Comparison of ENCODE assay signal across 7 mouse cellular contexts in the genomic region with DNA sequence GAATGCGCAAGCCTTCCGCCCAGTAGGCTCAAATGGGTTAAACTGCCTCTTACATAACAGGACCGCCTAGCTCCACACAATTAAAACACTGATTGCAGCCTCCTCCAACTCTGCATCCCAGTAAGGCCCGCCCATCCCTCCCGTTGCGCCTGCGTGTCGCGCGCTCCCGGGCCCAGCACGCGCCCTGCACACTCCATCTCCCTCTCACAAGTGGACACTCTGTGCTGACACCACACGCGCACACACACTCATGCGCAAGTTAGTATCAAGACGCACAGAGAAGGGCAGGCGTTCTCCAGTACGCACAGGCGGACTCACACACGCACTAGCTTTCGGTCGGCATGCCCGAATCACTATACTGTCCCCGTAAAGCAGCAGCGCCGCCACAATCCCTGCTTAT. TPM values are rescaled to one million over a fixed set of nuclear protein-coding genes. Genes with fewer than 3 reads are reported as not detected.
DNase-seq lines count a peak whose midpoint lies in the region; ATAC-seq lines count a peak whose summit lies in the region.

No protein-coding gene starts in this region.

- ATAC-seq in forebrain, embryonic 11.5 days (replicated peaks; ENCODE audit: low FRiP score): peak; percentile 87
- peak; percentile 72 for ATAC-seq in heart, embryonic 14.5 days (ENCODE audit: insufficient number of reproducible peaks, insufficient read depth, low FRiP score, low read depth)
- ATAC-seq in liver, embryonic 12.5 days: peak; percentile 51; the same call in 1 of the 2 replicates
- peak; percentile 79 for ATAC-seq in neural tube, embryonic 12.5 days (ENCODE audit: low FRiP score, low read depth)

- peak overlapping the region; percentile 71 for H3K4me3 ChIP-seq in brown adipose tissue, adult 24 weeks (ENCODE audit: insufficient read depth, low read depth, low read length)
- peak overlapping the region; percentile 58 for H3K4me3 ChIP-seq in forebrain, embryonic 11.5 days (ENCODE audit: low read depth, low read length)
- peak overlapping the region; percentile 53 to 63 for H3K4me3 ChIP-seq in heart, embryonic 14.5 days (ENCODE audit: control insufficient read depth in 1 of 2, insufficient read depth in 1 of 2, low read depth in 1 of 2, low read length in 2 of 2)
- H3K4me3 ChIP-seq in liver, embryonic 12.5 days: peak overlapping the region; percentile 40
- H3K4me3 ChIP-seq in neural tube, embryonic 12.5 days: peak overlapping the region; percentile 56

- H3K27ac ChIP-seq in brown adipose tissue, adult 24 weeks (replicated peaks; ENCODE audit: low read depth, low read length): peak overlapping the region; percentile 54; the same call in 1 of the 2 replicates
- H3K27ac ChIP-seq in forebrain, embryonic 11.5 days (ENCODE audit: low read depth, low read length): peak overlapping the region; percentile 87
- H3K27ac ChIP-seq in heart, embryonic 14.5 days (replicated peaks in 1 of 2; ENCODE audit: control insufficient read depth in 1 of 2, insufficient read depth in 1 of 2, low read depth in 2 of 2, low read length in 2 of 2): no peak overlapping the region
- H3K27ac ChIP-seq in liver, embryonic 12.5 days: no peak overlapping the region
- H3K27ac ChIP-seq in neural tube, embryonic 12.5 days: peak overlapping the region; percentile 85

- no peaks in the 10 kb centered on the region for H3K27me3 ChIP-seq in forebrain, embryonic 11.5 days (ENCODE audit: control insufficient read depth, insufficient read depth, low read length)
- H3K27me3 ChIP-seq in heart, embryonic 14.5 days (ENCODE audit: control insufficient read depth, insufficient read depth, low read length): peaks cover 34% of the 10 kb centered on the region
- H3K27me3 ChIP-seq in liver, embryonic 12.5 days (replicated peaks): peaks cover 56% of the 10 kb centered on the region
- peaks cover 5% of the 10 kb centered on the region; the same call in 1 of the 2 replicates for H3K27me3 ChIP-seq in neural tube, embryonic 12.5 days (replicated peaks)

- no peaks in the 10 kb centered on the region for H3K4me1 ChIP-seq in brown adipose tissue, adult 24 weeks (ENCODE audit: control insufficient read depth, insufficient read depth, insufficient read length, low read length)
- no peaks in the 10 kb centered on the region for H3K4me1 ChIP-seq in forebrain, embryonic 11.5 days (replicated peaks; ENCODE audit: control insufficient read depth, insufficient read depth, low read length)
- H3K4me1 ChIP-seq in heart, embryonic 14.5 days (ENCODE audit: control insufficient read depth in 2 of 2, insufficient read depth in 2 of 2, low read length in 2 of 2): peaks cover 0 to 5% of the 10 kb centered on the region in 2 experiments; a peak in 1 of 4 replicates
- no peaks in the 10 kb centered on the region for H3K4me1 ChIP-seq in liver, embryonic 12.5 days
- H3K4me1 ChIP-seq in neural tube, embryonic 12.5 days: peaks cover 9% of the 10 kb centered on the region

- no peaks in the 10 kb centered on the region for H3K36me3 ChIP-seq in forebrain, embryonic 11.5 days (ENCODE audit: control insufficient read depth, insufficient read depth, low read length)
- no peaks in the 10 kb centered on the region for H3K36me3 ChIP-seq in heart, embryonic 14.5 days (ENCODE audit: control insufficient read depth, insufficient read depth, low read length)
- no peaks in the 10 kb centered on the region for H3K36me3 ChIP-seq in liver, embryonic 12.5 days
- no peaks in the 10 kb centered on the region for H3K36me3 ChIP-seq in neural tube, embryonic 12.5 days

- DNase-seq in forebrain, embryonic 11.5 days (ENCODE audit: low spot score): peak; percentile 91
- DNase-seq in kidney, postnatal 14 days: peak; percentile 79
- peak; percentile 18 for DNase-seq in urinary bladder, postnatal 10 days (ENCODE audit: low spot score)

- peak overlapping the region; percentile 63 for H3K9ac ChIP-seq in forebrain, embryonic 11.5 days (ENCODE audit: low read length)
- peak overlapping the region; percentile 57 for H3K9ac ChIP-seq in heart, embryonic 14.5 days (ENCODE audit: low read length)
- no peak overlapping the region for H3K9ac ChIP-seq in liver, embryonic 12.5 days
- H3K9ac ChIP-seq in neural tube, embryonic 12.5 days: peak overlapping the region; percentile 52; the same call in 1 of the 2 replicates

- peak overlapping the region; percentile 67 for H3K4me2 ChIP-seq in forebrain, embryonic 11.5 days (ENCODE audit: low read depth, low read length, severe bottlenecking)
- H3K4me2 ChIP-seq in heart, embryonic 14.5 days (ENCODE audit: low read length): peak overlapping the region; percentile 97
- peak overlapping the region; percentile 57 for H3K4me2 ChIP-seq in liver, embryonic 12.5 days
- H3K4me2 ChIP-seq in neural tube, embryonic 12.5 days (replicated peaks): peak overlapping the region; percentile 94

- H3K9me3 ChIP-seq in forebrain, embryonic 11.5 days (ENCODE audit: control insufficient read depth, low read length): no peaks in the 10 kb centered on the region
- H3K9me3 ChIP-seq in heart, embryonic 14.5 days (ENCODE audit: control insufficient read depth, low read length): no peaks in the 10 kb centered on the region
- no peaks in the 10 kb centered on the region for H3K9me3 ChIP-seq in liver, embryonic 12.5 days (replicated peaks)
- no peaks in the 10 kb centered on the region for H3K9me3 ChIP-seq in neural tube, embryonic 12.5 days

- WGBS in forebrain, embryonic 11.5 days: under 1% methylated on average over 25 of the region's 27 CpGs
- under 1% methylated on average over 27 of the region's 27 CpGs for WGBS in heart, embryonic 14.5 days
- 1% methylated on average over 27 of the region's 27 CpGs for WGBS in liver, embryonic 12.5 days (ENCODE audit: insufficient replicate concordance)
- under 1% methylated on average over 27 of the region's 27 CpGs for WGBS in neural tube, embryonic 12.5 days

RNA-seq across cellular contexts. Expression of a gene that starts 0.8 kb away (rescaled TPM):
- polyA plus RNA-seq in brown adipose tissue, adult 24 weeks (2012; ENCODE audit: insufficient read depth, insufficient read length, missing spikeins): 12.2 and 16.4 TPM in 2 replicates
- polyA plus RNA-seq in forebrain, embryonic 11.5 days (2014; fragmentation: Nextera tagmentation; extraction: Ambion mirVana): 5.3 and 5.9 TPM in 2 replicates
- polyA plus RNA-seq in heart, embryonic 14.5 days (2014; fragmentation: Nextera tagmentation; extraction: Ambion mirVana): 1.5 and 2.4 TPM in 2 replicates
- polyA plus RNA-seq in liver, embryonic 12.5 days (2016; fragmentation: Nextera tagmentation; extraction: Ambion mirVana): 0.17 and 0.29 TPM in 2 replicates
- polyA plus RNA-seq in neural tube, embryonic 12.5 days (2016; fragmentation: Nextera tagmentation; extraction: Ambion mirVana): 8.8 and 10.8 TPM in 2 replicates

Comparison
In these comparisons a context has a peak if more than half of its experiments do, and no peak if none do; other contexts are left out.
1. H3K27ac ChIP-seq: peak in brown adipose tissue, adult 24 weeks (single experiment), forebrain, embryonic 11.5 days (single experiment) and neural tube, embryonic 12.5 days (single experiment); none in heart, embryonic 14.5 days (0 of 2) and liver, embryonic 12.5 days (single experiment).
2. DNase-seq: peak in every context shown above with its lines; median percentile 91 in forebrain, embryonic 11.5 days; 79 in kidney, postnatal 14 days; 18 in urinary bladder, postnatal 10 days.
3. Peak in every context shown above with its lines, with median percentiles within 50 percentile points of each other: H3K4me3 ChIP-seq, ATAC-seq and H3K4me2 ChIP-seq.